Mouse (Mus musculus) liver, embryonic 14.5 days (tissue): ENCODE results near the gene Zfp513.

Experiments used
- CTCF ChIP-seq: IDR thresholded peaks from 2 replicates; pipeline ENCODE4 v1.5.1; 2016; ENCODE audit warnings: antibody characterized with exemption, low read depth, control low read depth
- EP300 ChIP-seq: IDR thresholded peaks from 2 replicates; pipeline ENCODE4 v1.6.1; 2016; ENCODE audit warnings: antibody characterized with exemption, low read depth

GRCm38 (mm10) chr5:31194486-31195485 lies 7.3 kb downstream of the Zfp513 start:
- TF ChIP-seq EP300 (no peak), CTCF (no peak)
